1 mouse cellular context compared by ENCODE assay signal in the genomic region with DNA sequence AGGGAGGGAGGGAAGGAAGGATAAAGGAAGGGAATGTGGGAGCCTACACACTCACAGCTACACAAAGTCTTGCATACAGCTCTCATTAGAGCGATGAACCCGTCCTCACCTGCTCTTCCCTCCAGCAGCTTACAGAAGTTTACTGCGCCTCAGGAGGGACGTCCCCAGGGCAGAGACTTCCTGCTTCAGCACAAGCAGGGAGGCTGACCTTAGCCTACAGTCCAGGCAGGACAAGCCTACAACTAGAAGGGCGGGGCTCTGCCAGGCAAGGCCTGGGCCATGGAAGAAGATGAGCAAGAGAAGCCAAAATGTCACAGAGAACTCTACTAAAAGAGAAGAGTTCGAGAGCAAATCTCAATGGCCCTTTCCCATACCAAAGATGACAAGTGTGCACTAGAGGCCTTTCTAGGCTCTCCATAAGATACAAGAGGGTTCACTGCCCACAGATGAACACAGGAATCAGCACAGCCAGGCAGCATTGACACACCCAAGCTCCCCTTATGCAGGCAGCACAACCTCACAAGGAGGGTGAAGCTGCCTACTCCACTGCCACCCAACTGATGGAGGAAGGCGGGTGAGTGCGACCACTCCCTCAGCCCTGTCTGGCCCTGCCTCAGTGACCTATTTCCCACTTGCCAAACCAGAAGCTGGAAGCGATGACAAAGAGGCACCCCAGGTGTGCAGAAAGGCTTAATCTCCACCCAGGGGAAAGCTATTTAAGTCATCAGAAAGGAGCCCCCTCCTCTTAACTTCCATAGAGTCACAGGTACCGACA.
TF ChIP-seq lines count a peak whose summit lies in the region.

No protein-coding gene starts in this region.

TF ChIP-seq in CH12.LX, 34 proteins besides CTCF, POLR2A, EP300 and RAD21:
- TF ChIP-seq ETS1 (conservative IDR thresholded peaks at IDR 0.05; ENCODE audit: low read depth, low read length) (0 out of 2 replicates have a peak, but pooled peaks have one; percentile 19), SMC3 (IDR thresholded peaks at IDR 0.05; ENCODE audit: low read depth, low read length) (no peak), MXI1 (IDR thresholded peaks at IDR 0.05; ENCODE audit: low read depth, low read length) (peak; percentile 59; the same call in 1 of the 2 replicates), NRF1 (IDR thresholded peaks at IDR 0.05; ENCODE audit: low read depth, low read length) (no peak), NELFE (IDR thresholded peaks at IDR 0.05; ENCODE audit: low read depth, low read length) (no peak), SIN3A (IDR thresholded peaks at IDR 0.05; ENCODE audit: low read length) (peak; percentile 64; the same call in 1 of the 2 replicates), USF2 (conservative IDR thresholded peaks at IDR 0.05; ENCODE audit: low read depth, low read length) (no peak), HCFC1 (IDR thresholded peaks at IDR 0.05; ENCODE audit: low read depth, low read length) (peak; percentile 18; the same call in 1 of the 2 replicates), ELF1 (IDR thresholded peaks at IDR 0.05; ENCODE audit: low read depth, low read length) (peak; percentile 87), ZMIZ1 (IDR thresholded peaks at IDR 0.05; ENCODE audit: low read depth, low read length) (no peak), MEF2A (IDR thresholded peaks at IDR 0.05; ENCODE audit: borderline replicate concordance, low read depth, low read length) (peak; percentile 56; the same call in 1 of the 2 replicates), BHLHE40 (IDR thresholded peaks at IDR 0.05; ENCODE audit: low read depth, low read length) (peak; percentile 63), MAZ (IDR thresholded peaks at IDR 0.05; ENCODE audit: low read depth, low read length) (0 out of 2 replicates have a peak, but pooled peaks have one; percentile 59)
